Mouse (Mus musculus) liver, embryonic 12.5 days (tissue): Measurements from ENCODE around the gene Lhpp. TPM values are rescaled to one million over a fixed set of nuclear protein-coding genes. Genes with fewer than 3 reads are reported as not detected.

Experiments used
- ATAC-seq: fragments of 200-750 bp; cut with Nextera tagmentation; 2 replicates; pipeline ENCODE4 v1.8.0; 2017; ENCODE audit warnings: moderate number of reproducible peaks, mild to moderate bottlenecking, moderate library complexity
- H3K27ac ChIP-seq: fragments of 300-500 bp; sonication (generic); 2 replicates; pipeline ENCODE4 v1.5.1; 2016; ENCODE audit warnings: mild to moderate bottlenecking
- H3K27me3 ChIP-seq: fragments of 300-500 bp; sonication (generic); replicated peaks from 2 replicates; pipeline ENCODE4 v1.6.1; 2016; ENCODE audit warnings: mild to moderate bottlenecking, moderate library complexity
- H3K36me3 ChIP-seq: fragments of 300-500 bp; sonication (generic); 2 replicates; pipeline ENCODE4 v1.6.1; 2016; ENCODE audit warnings: mild to moderate bottlenecking, moderate library complexity
- H3K4me1 ChIP-seq: fragments of 300-500 bp; sonication (generic); 2 replicates; pipeline ENCODE4 v1.6.1; 2016
- H3K4me2 ChIP-seq: fragments of 300-500 bp; sonication (generic); 2 replicates; pipeline ENCODE4 v1.6.1; 2016; ENCODE audit warnings: mild to moderate bottlenecking, moderate library complexity
- H3K4me3 ChIP-seq: fragments of 300-500 bp; sonication (generic); 2 replicates; pipeline ENCODE4 v1.5.1; 2016; ENCODE audit warnings: mild to moderate bottlenecking, moderate library complexity
- H3K9ac ChIP-seq: fragments of 300-500 bp; sonication (generic); 2 replicates; pipeline ENCODE4 v1.6.1; 2016; ENCODE audit warnings: mild to moderate bottlenecking, moderate library complexity
- H3K9me3 ChIP-seq: fragments of 300-500 bp; sonication (generic); replicated peaks from 2 replicates; pipeline ENCODE4 v1.6.1; 2016; ENCODE audit warnings: mild to moderate bottlenecking, moderate library complexity
- WGBS: fragments of 180-500 bp; shearing (Covaris S2); methylation state at CpG from one replicate; pipeline ENCODE4 v1.1.7; 2016; ENCODE audit not compliant: insufficient replicate concordance; 5-methylcytosine and 5-hydroxymethylcytosine counted together
- polyA plus RNA-seq: library from polyadenylated mRNA; unstranded; fragments of >200 nt; fragmentation: Nextera tagmentation; extraction: Ambion mirVana; gene quantifications from 2 replicates; pipeline ENCODE4 v1.2.1, GENCODE M21; 2016

The Lhpp gene
- polyA plus RNA-seq, 1 experiment from 2014 or later = 9.2 TPM

GRCm38 (mm10) chr7:132675922-132676321 lies 65.5 kb downstream of the Lhpp start:
- 53% methylated on average over 2 of the region's 2 CpGs for WGBS
- H3K4me3 ChIP-seq = no peak overlapping the region
- no peaks in the 10 kb centered on the region for H3K9me3 ChIP-seq
- H3K4me2 ChIP-seq = no peak overlapping the region
- H3K4me1 ChIP-seq = peaks cover 10% of the 10 kb centered on the region
- H3K9ac ChIP-seq = no peak overlapping the region
- H3K27me3 ChIP-seq = no peaks in the 10 kb centered on the region
- H3K27ac ChIP-seq = no peak overlapping the region
- no peaks in the 10 kb centered on the region for H3K36me3 ChIP-seq
- ATAC-seq = no peak

- Histone ChIP-seq H3K27me3 (no peaks in the 10 kb centered on the region), H3K4me3 (no peak overlapping the region), H3K9me3 (no peaks in the 10 kb centered on the region), H3K4me1 (peaks cover 10% of the 10 kb centered on the region), H3K27ac (no peak overlapping the region), H3K9ac (no peak overlapping the region), H3K4me2 (no peak overlapping the region), H3K36me3 (no peaks in the 10 kb centered on the region)
- 39% methylated on average over 4 of the region's 4 CpGs for WGBS
- no peak for ATAC-seq
Observed at GRCm38 (mm10) chr7:132679117-132679516, 68.7 kb downstream of the Lhpp start.

GRCm38 (mm10) chr7:132679549-132679948 lies 69.1 kb downstream of the Lhpp start:
- WGBS = 44% methylated on average over 6 of the region's 6 CpGs
- Histone ChIP-seq H3K36me3 (no peaks in the 10 kb centered on the region), H3K4me3 (no peak overlapping the region), H3K27ac (no peak overlapping the region), H3K4me1 (peaks cover 10% of the 10 kb centered on the region), H3K27me3 (no peaks in the 10 kb centered on the region), H3K4me2 (no peak overlapping the region), H3K9ac (no peak overlapping the region), H3K9me3 (no peaks in the 10 kb centered on the region)
- ATAC-seq = no peak

GRCm38 (mm10) chr7:132681296-132681695 lies 70.9 kb downstream of the Lhpp start:
- Histone ChIP-seq H3K36me3 (no peaks in the 10 kb centered on the region), H3K4me2 (no peak overlapping the region), H3K4me3 (no peak overlapping the region), H3K27ac (no peak overlapping the region), H3K27me3 (no peaks in the 10 kb centered on the region), H3K4me1 (peaks cover 14% of the 10 kb centered on the region), H3K9ac (no peak overlapping the region), H3K9me3 (no peaks in the 10 kb centered on the region)
- ATAC-seq = no peak
- WGBS = 73% methylated on average over 11 of the region's 11 CpGs

- no peaks in the 10 kb centered on the region for H3K36me3 ChIP-seq
- H3K9me3 ChIP-seq = no peaks in the 10 kb centered on the region
- H3K4me3 ChIP-seq = no peak overlapping the region
- peaks cover 20% of the 10 kb centered on the region for H3K4me1 ChIP-seq
- no peak overlapping the region for H3K9ac ChIP-seq
- WGBS = 59% methylated on average over 1 of the region's 1 CpGs
- no peak overlapping the region for H3K4me2 ChIP-seq
- ATAC-seq = no peak
- no peaks in the 10 kb centered on the region for H3K27me3 ChIP-seq
- no peak overlapping the region for H3K27ac ChIP-seq
Observed at GRCm38 (mm10) chr7:132681831-132682230, 71.4 kb downstream of the Lhpp start.

GRCm38 (mm10) chr7:132682336-132682735 lies 71.9 kb downstream of the Lhpp start:
- no peak overlapping the region for H3K4me2 ChIP-seq
- no peak overlapping the region for H3K27ac ChIP-seq
- H3K9ac ChIP-seq = no peak overlapping the region
- no peak overlapping the region for H3K4me3 ChIP-seq
- no peaks in the 10 kb centered on the region for H3K27me3 ChIP-seq
- no peaks in the 10 kb centered on the region for H3K9me3 ChIP-seq
- no peaks in the 10 kb centered on the region for H3K36me3 ChIP-seq
- peaks cover 25% of the 10 kb centered on the region for H3K4me1 ChIP-seq
- WGBS = 85% methylated on average over 3 of the region's 3 CpGs
- no peak for ATAC-seq

GRCm38 (mm10) chr7:132682901-132683300 lies 72.5 kb downstream of the Lhpp start:
- WGBS = 61% methylated on average over 3 of the region's 3 CpGs
- Histone ChIP-seq H3K27me3 (no peaks in the 10 kb centered on the region), H3K4me3 (no peak overlapping the region), H3K9ac (no peak overlapping the region), H3K9me3 (no peaks in the 10 kb centered on the region), H3K27ac (no peak overlapping the region), H3K36me3 (no peaks in the 10 kb centered on the region), H3K4me2 (no peak overlapping the region), H3K4me1 (peaks cover 30% of the 10 kb centered on the region)
- ATAC-seq = no peak

GRCm38 (mm10) chr7:132683923-132684322 lies 73.5 kb downstream of the Lhpp start:
- H3K4me3 ChIP-seq = no peak overlapping the region
- H3K27me3 ChIP-seq = no peaks in the 10 kb centered on the region
- no peak overlapping the region for H3K4me2 ChIP-seq
- no peak overlapping the region for H3K27ac ChIP-seq
- 75% methylated on average over 4 of the region's 4 CpGs for WGBS
- no peak overlapping the region for H3K9ac ChIP-seq
- peaks cover 38% of the 10 kb centered on the region for H3K4me1 ChIP-seq
- H3K9me3 ChIP-seq = no peaks in the 10 kb centered on the region
- ATAC-seq = no peak
- no peaks in the 10 kb centered on the region for H3K36me3 ChIP-seq

GRCm38 (mm10) chr7:132686515-132686914 lies 76.1 kb downstream of the Lhpp start:
- WGBS = 32% methylated on average over 3 of the region's 3 CpGs
- ATAC-seq = peak; percentile 69
- Histone ChIP-seq H3K9me3 (no peaks in the 10 kb centered on the region), H3K36me3 (no peaks in the 10 kb centered on the region), H3K27ac (no peak overlapping the region), H3K27me3 (no peaks in the 10 kb centered on the region), H3K9ac (no peak overlapping the region), H3K4me1 (peaks cover 28% of the 10 kb centered on the region), H3K4me3 (no peak overlapping the region), H3K4me2 (no peak overlapping the region)

- H3K36me3 ChIP-seq = no peaks in the 10 kb centered on the region
- peaks cover 28% of the 10 kb centered on the region for H3K4me1 ChIP-seq
- no peak for ATAC-seq
- no peak overlapping the region for H3K4me2 ChIP-seq
- no peak overlapping the region for H3K27ac ChIP-seq
- H3K9me3 ChIP-seq = no peaks in the 10 kb centered on the region
- no peak overlapping the region for H3K4me3 ChIP-seq
- 44% methylated on average over 2 of the region's 2 CpGs for WGBS
- H3K9ac ChIP-seq = no peak overlapping the region
- H3K27me3 ChIP-seq = no peaks in the 10 kb centered on the region
Observed at GRCm38 (mm10) chr7:132687897-132688296, 77.5 kb downstream of the Lhpp start.

- no peak overlapping the region for H3K27ac ChIP-seq
Observed at GRCm38 (mm10) chr7:132688721-132689120, 78.3 kb downstream of the Lhpp start.

GRCm38 (mm10) chr7:132689722-132690121 lies 79.3 kb downstream of the Lhpp start:
- Histone ChIP-seq H3K4me3 (no peak overlapping the region), H3K9me3 (no peaks in the 10 kb centered on the region), H3K27me3 (no peaks in the 10 kb centered on the region), H3K36me3 (no peaks in the 10 kb centered on the region), H3K27ac (no peak overlapping the region), H3K4me2 (no peak overlapping the region), H3K9ac (no peak overlapping the region), H3K4me1 (peaks cover 28% of the 10 kb centered on the region)
- 28% methylated on average over 5 of the region's 5 CpGs for WGBS
- ATAC-seq = no peak

More at GRCm38 (mm10) chr7:132688721-132689120, 78.3 kb downstream of the Lhpp start:
- no peak overlapping the region for H3K9ac ChIP-seq
- H3K36me3 ChIP-seq = no peaks in the 10 kb centered on the region
- H3K9me3 ChIP-seq = no peaks in the 10 kb centered on the region
- H3K27me3 ChIP-seq = no peaks in the 10 kb centered on the region
- no peak for ATAC-seq
- H3K4me3 ChIP-seq = no peak overlapping the region
- H3K4me2 ChIP-seq = no peak overlapping the region
- 60% methylated on average over 5 of the region's 5 CpGs for WGBS
- peaks cover 28% of the 10 kb centered on the region for H3K4me1 ChIP-seq

- Histone ChIP-seq H3K9me3 (no peaks in the 10 kb centered on the region), H3K36me3 (no peaks in the 10 kb centered on the region), H3K4me2 (no peak overlapping the region), H3K27me3 (no peaks in the 10 kb centered on the region), H3K4me1 (peaks cover 28% of the 10 kb centered on the region), H3K4me3 (no peak overlapping the region), H3K27ac (no peak overlapping the region), H3K9ac (no peak overlapping the region)
- 64% methylated on average over 14 of the region's 14 CpGs for WGBS
- ATAC-seq = no peak
Observed at GRCm38 (mm10) chr7:132690716-132691472, 80.5 kb downstream of the Lhpp start.
